Mouse (Mus musculus) adrenal gland, adult 2 months (tissue): ENCODE measurements around the gene Gm49510. TPM values are rescaled to one million over a fixed set of nuclear protein-coding genes. Genes with fewer than 3 reads are reported as not detected.

Experiments
- DNase-seq: peaks from one replicate; pipeline ENCODE4 v3.0.0; 2021
- microRNA-seq, 2 experiments: library from miRNA; unstranded; fragments of <30 nt; microRNA quantifications; one replicate each; pipeline ENCODE4 v1.2.0; 2021
- polyA plus RNA-seq: library from polyadenylated mRNA; depleted of rRNA; stranded (reverse); fragments of >200 nt; gene quantifications from 2 replicates; pipeline ENCODE4 v1.2.3, GENCODE M21; 2012; rRNA removed
- total RNA-seq, 2 experiments: library from RNA; stranded (reverse); gene quantifications; 2 replicates each; pipeline ENCODE4 v1.2.3; 2021

The Gm49510 gene
- total and polyA plus RNA-seq, 3 experiments: not detected

- peak; percentile 94 for DNase-seq
These were observed 48.2 kb downstream of the Gm49510 start, which contains the start of gene Triobp for GRCm38 (mm10) chr15:78947657-78948056. Triobp (plus strand) TSS chr15:78947724.

- DNase-seq: no peak
These were observed 48.8 kb downstream of the Gm49510 start for GRCm38 (mm10) chr15:78948152-78948725.

- no peak for DNase-seq
These were observed 49.4 kb downstream of the Gm49510 start for GRCm38 (mm10) chr15:78948883-78949282.

GRCm38 (mm10) chr15:78955663-78956062, 56.2 kb downstream of the Gm49510 start:
- no peak for DNase-seq

GRCm38 (mm10) chr15:78956351-78956750, 56.9 kb downstream of the Gm49510 start:
- DNase-seq: no peak

GRCm38 (mm10) chr15:78957021-78957420, 57.6 kb downstream of the Gm49510 start:
- no peak for DNase-seq

- DNase-seq: no peak
These were observed 60.1 kb downstream of the Gm49510 start for GRCm38 (mm10) chr15:78959537-78959936.

GRCm38 (mm10) chr15:78960088-78960487, 60.6 kb downstream of the Gm49510 start:
- DNase-seq: peak; percentile 87

GRCm38 (mm10) chr15:78962885-78963284, 63.4 kb downstream of the Gm49510 start:
- peak; percentile 78 for DNase-seq

Small RNA genes lying within 50 kb of the gene (microRNA-seq; reads per million reads assigned to microRNA genes)
- gene Mir6955: 0 reads per million in 2 experiments

Other genes starting within 250 kb of the Gm49510 start
- gene Elfn2, start 180.9 kb upstream of the Gm49510 start, total RNA-seq: 1 to 10 TPM; 3.2 to 3.6 TPM
- gene Elfn2, start 180.9 kb upstream of the Gm49510 start, polyA plus RNA-seq: 1.7 and 2.3 TPM in 2 replicates
- gene Mfng, start 126.2 kb upstream of the Gm49510 start, total RNA-seq: 10 to 100 TPM in 1 of 2 experiments, 1 to 10 TPM in 1; 8.7 to 18.1 TPM
- 46.7 and 61.0 TPM in 2 replicates for gene Mfng, start 126.2 kb upstream of the Gm49510 start, polyA plus RNA-seq
- 10 to 100 TPM in 1 of 2 experiments, 1 to 10 TPM in 1; 4.9 to 10.9 TPM for gene Card10, start 96.6 kb upstream of the Gm49510 start, total RNA-seq
- gene Card10, start 96.6 kb upstream of the Gm49510 start, polyA plus RNA-seq: 18.1 and 26.5 TPM in 2 replicates
- gene Cdc42ep1, start 57.0 kb upstream of the Gm49510 start, total RNA-seq: 10 to 100 TPM; 36.9 to 57.2 TPM
- 100 and 122 TPM in 2 replicates for gene Cdc42ep1, start 57.0 kb upstream of the Gm49510 start, polyA plus RNA-seq
- 1 to 10 TPM in 1 of 2 experiments, under 1 TPM in 1; 0.52 to 1.8 TPM for gene Lgals2, start 44.1 kb upstream of the Gm49510 start, total RNA-seq
- gene Lgals2, start 44.1 kb upstream of the Gm49510 start, polyA plus RNA-seq: 0.73 and 0.74 TPM in 2 replicates
- gene Gga1, start 22.5 kb upstream of the Gm49510 start, total RNA-seq: 10 to 100 TPM; 51.9 to 56.2 TPM
- gene Gga1, start 22.5 kb upstream of the Gm49510 start, polyA plus RNA-seq: 138 and 147 TPM in 2 replicates
- gene Sh3bp1, start 101 bp downstream of the Gm49510 start, total RNA-seq: 10 to 100 TPM in 1 of 2 experiments, 1 to 10 TPM in 1; 4.6 to 11.0 TPM
- 54.1 and 60.0 TPM in 2 replicates for gene Sh3bp1, start 101 bp downstream of the Gm49510 start, polyA plus RNA-seq
- 1 to 10 TPM; 2.4 to 5.7 TPM for gene Pdxp, start 14.3 kb downstream of the Gm49510 start, total RNA-seq
- gene Pdxp, start 14.3 kb downstream of the Gm49510 start, polyA plus RNA-seq: 18.8 and 30.1 TPM in 2 replicates
- 100 to 1,000 TPM; 386 to 613 TPM for gene Lgals1, start 27.1 kb downstream of the Gm49510 start, total RNA-seq
- gene Lgals1, start 27.1 kb downstream of the Gm49510 start, polyA plus RNA-seq: 341 and 382 TPM in 2 replicates
- 10 to 100 TPM; 42.0 to 57.2 TPM for gene Nol12, start 35.3 kb downstream of the Gm49510 start, total RNA-seq
- 21.3 and 22.5 TPM in 2 replicates for gene Nol12, start 35.3 kb downstream of the Gm49510 start, polyA plus RNA-seq
- gene Triobp, start 48.1 kb downstream of the Gm49510 start, total RNA-seq: 100 to 1,000 TPM in 1 of 2 experiments, 10 to 100 TPM in 1; 93.7 to 129 TPM
- 101 and 134 TPM in 2 replicates for gene Triobp, start 48.1 kb downstream of the Gm49510 start, polyA plus RNA-seq
- gene H1f0, start 128.8 kb downstream of the Gm49510 start, total RNA-seq: 100 to 1,000 TPM in 1 of 2 experiments, 10 to 100 TPM in 1; 94.6 to 204 TPM
- 109 and 135 TPM in 2 replicates for gene H1f0, start 128.8 kb downstream of the Gm49510 start, polyA plus RNA-seq
- gene Galr3, start 142.2 kb downstream of the Gm49510 start, total RNA-seq: under 1 TPM in 1 of 2 experiments, not detected in 1; 0.28 TPM
- gene Galr3, start 142.2 kb downstream of the Gm49510 start, polyA plus RNA-seq: 1.4 and 4.2 TPM in 2 replicates
- 10 to 100 TPM; 20.1 to 27.2 TPM for gene Ankrd54, start 163.2 kb downstream of the Gm49510 start, total RNA-seq
- gene Ankrd54, start 163.2 kb downstream of the Gm49510 start, polyA plus RNA-seq: 91.9 and 101 TPM in 2 replicates
- gene Eif3l, start 175.5 kb downstream of the Gm49510 start, total RNA-seq: 100 to 1,000 TPM; 136 to 160 TPM
- 94.1 and 119 TPM in 2 replicates for gene Eif3l, start 175.5 kb downstream of the Gm49510 start, polyA plus RNA-seq
- 10 to 100 TPM; 36.5 to 49.5 TPM for gene Micall1, start 209.2 kb downstream of the Gm49510 start, total RNA-seq
- 61.7 and 65.0 TPM in 2 replicates for gene Micall1, start 209.2 kb downstream of the Gm49510 start, polyA plus RNA-seq
- gene Polr2f, start 241.3 kb downstream of the Gm49510 start, total RNA-seq: 100 to 1,000 TPM in 1 of 2 experiments, 10 to 100 TPM in 1; 92.8 to 151 TPM
- 48.1 and 48.3 TPM in 2 replicates for gene Polr2f, start 241.3 kb downstream of the Gm49510 start, polyA plus RNA-seq
- gene 1700088E04Rik, start 241.6 kb downstream of the Gm49510 start, total RNA-seq: 1 to 10 TPM; 5.2 to 9.9 TPM
- 8.1 and 10.8 TPM in 2 replicates for gene 1700088E04Rik, start 241.6 kb downstream of the Gm49510 start, polyA plus RNA-seq